ENCODE assay signal across 8 mouse cellular contexts in the genomic region with DNA sequence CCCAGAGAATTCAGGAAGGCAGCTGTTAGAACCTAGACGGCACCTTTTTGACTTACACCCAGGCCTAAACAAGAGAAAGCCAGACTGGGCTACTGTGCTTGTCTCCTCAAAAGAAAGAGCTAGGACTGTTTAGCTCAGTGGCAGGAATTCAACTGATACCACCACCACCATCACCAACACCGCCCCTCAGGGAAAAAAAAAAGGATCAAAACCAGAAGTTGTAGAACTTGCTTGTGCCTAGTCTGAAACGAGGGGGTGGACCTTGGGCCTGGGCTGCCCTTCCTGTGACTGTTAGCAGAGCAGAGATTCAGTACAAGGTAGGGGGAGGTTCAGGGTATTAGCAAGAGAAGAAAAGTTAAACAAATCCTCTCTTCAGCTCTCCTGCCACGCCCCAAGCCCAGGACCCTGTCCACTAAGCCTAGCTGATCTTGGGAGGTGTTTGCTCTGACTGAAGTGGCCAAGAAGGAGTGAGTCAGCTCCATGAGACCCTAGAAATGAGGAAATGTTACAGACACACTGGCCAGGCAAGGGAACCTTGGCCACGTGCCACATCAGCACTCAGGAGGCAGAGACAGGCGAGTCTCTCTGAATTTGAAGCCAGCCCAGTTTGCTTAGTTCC. TPM values are rescaled to one million over a fixed set of nuclear protein-coding genes. Genes with fewer than 3 reads are reported as not detected.
DNase-seq lines count a peak whose midpoint lies in the region; ATAC-seq and TF ChIP-seq lines count a peak whose summit lies in the region.

No protein-coding gene starts in this region.

- H3K4me1 ChIP-seq in bone marrow macrophage, adult 2 months (ENCODE audit: control insufficient read depth, insufficient read depth, low read length): peaks cover 30% of the 10 kb centered on the region
- H3K4me1 ChIP-seq in heart, embryonic 15.5 days (replicated peaks): peaks cover 6% of the 10 kb centered on the region
- peaks cover 7% of the 10 kb centered on the region for H3K4me1 ChIP-seq in limb, embryonic 12.5 days (replicated peaks)
- H3K4me1 ChIP-seq in midbrain, embryonic 14.5 days (ENCODE audit: control insufficient read depth, insufficient read depth, low read length): peaks cover 9% of the 10 kb centered on the region; the same call in 1 of the 2 replicates

- no peak for TF ChIP-seq CTCF in left cerebral cortex, adult 2 months (IDR thresholded peaks at IDR 0.05)
- TF ChIP-seq CTCF in bone marrow macrophage, adult 2 months (IDR thresholded peaks at IDR 0.05; ENCODE audit: low read depth, low read length): no peak

- intact Hi-C loops in left cerebral cortex, adult 2 months (cut with DNase I): no loop called here
- intact Hi-C loops in left cerebral cortex, postnatal 14 days (cut with DNase I): no loop called here

- H3K27me3 ChIP-seq in heart, embryonic 15.5 days: no peaks in the 10 kb centered on the region
- H3K27me3 ChIP-seq in limb, embryonic 12.5 days: no peaks in the 10 kb centered on the region
- no peaks in the 10 kb centered on the region for H3K27me3 ChIP-seq in midbrain, embryonic 14.5 days (ENCODE audit: control insufficient read depth, insufficient read depth, low read length)

- peak overlapping the region; percentile 78 for H3K9ac ChIP-seq in heart, embryonic 15.5 days
- H3K9ac ChIP-seq in limb, embryonic 12.5 days (replicated peaks): peak overlapping the region; percentile 78
- peak overlapping the region; percentile 84 for H3K9ac ChIP-seq in midbrain, embryonic 14.5 days (replicated peaks; ENCODE audit: low read length)

- H3K9me3 ChIP-seq in heart, embryonic 15.5 days (replicated peaks): no peaks in the 10 kb centered on the region
- no peaks in the 10 kb centered on the region for H3K9me3 ChIP-seq in limb, embryonic 12.5 days
- H3K9me3 ChIP-seq in midbrain, embryonic 14.5 days (ENCODE audit: control insufficient read depth, low read length): no peaks in the 10 kb centered on the region

- ATAC-seq in heart, embryonic 15.5 days (replicated peaks; ENCODE audit: insufficient number of reproducible peaks, insufficient read depth, low FRiP score, low read depth): no peak
- no peak for ATAC-seq in limb, embryonic 12.5 days (ENCODE audit: insufficient number of reproducible peaks, insufficient read depth, low FRiP score, low TSS enrichment, low read depth)
- ATAC-seq in midbrain, embryonic 14.5 days (ENCODE audit: low FRiP score, low TSS enrichment): no peak

- peaks cover 13% of the 10 kb centered on the region for H3K36me3 ChIP-seq in heart, embryonic 15.5 days
- peaks cover 23% of the 10 kb centered on the region for H3K36me3 ChIP-seq in limb, embryonic 12.5 days
- peaks cover 18% of the 10 kb centered on the region for H3K36me3 ChIP-seq in midbrain, embryonic 14.5 days (ENCODE audit: control insufficient read depth, insufficient read depth, low read length)

- H3K4me3 ChIP-seq in left cerebral cortex, adult 2 months: peak overlapping the region; percentile 65
- peak overlapping the region; percentile 94 for H3K4me3 ChIP-seq in bone marrow macrophage, adult 2 months (ENCODE audit: insufficient read depth, low read length)
- H3K4me3 ChIP-seq in heart, embryonic 15.5 days: peak overlapping the region; percentile 78
- H3K4me3 ChIP-seq in limb, embryonic 12.5 days (replicated peaks): peak overlapping the region; percentile 84
- H3K4me3 ChIP-seq in midbrain, embryonic 14.5 days (replicated peaks; ENCODE audit: low read depth, low read length): peak overlapping the region; percentile 81

- DNase-seq in left cerebral cortex, adult 2 months (ENCODE audit: extremely low spot score in 1 of 2, low spot score in 2 of 2): no peak
- DNase-seq in left cerebral cortex, postnatal 14 days (ENCODE audit: low spot score in 2 of 2): no peak
- DNase-seq in midbrain, embryonic 14.5 days: no peak
- no peak for DNase-seq in testis, postnatal 14 days (ENCODE audit: low spot score)
- DNase-seq in c-Kit-positive CD71-positive TER-119-positive erythroid progenitor cells, embryonic 14.5 days (ENCODE audit: low spot score): no peak

- peak overlapping the region; percentile 87 for H3K4me2 ChIP-seq in heart, embryonic 15.5 days
- peak overlapping the region; percentile 67 for H3K4me2 ChIP-seq in limb, embryonic 12.5 days
- peak overlapping the region; percentile 77 for H3K4me2 ChIP-seq in midbrain, embryonic 14.5 days (ENCODE audit: low read length)

- WGBS in heart, embryonic 15.5 days: 41% methylated on average over 6 of the region's 6 CpGs
- 47% methylated on average over 6 of the region's 6 CpGs for WGBS in limb, embryonic 12.5 days
- 49% methylated on average over 6 of the region's 6 CpGs for WGBS in midbrain, embryonic 14.5 days

- H3K27ac ChIP-seq in left cerebral cortex, adult 2 months: peak overlapping the region; percentile 96
- peak overlapping the region; percentile 96 for H3K27ac ChIP-seq in bone marrow macrophage, adult 2 months (ENCODE audit: insufficient read depth, low read depth, low read length)
- H3K27ac ChIP-seq in heart, embryonic 15.5 days: peak overlapping the region; percentile 71
- peak overlapping the region; percentile 80 for H3K27ac ChIP-seq in limb, embryonic 12.5 days
- peak overlapping the region; percentile 72 for H3K27ac ChIP-seq in midbrain, embryonic 14.5 days (replicated peaks; ENCODE audit: low read depth, low read length)

- no peak for TF ChIP-seq POLR2A in bone marrow macrophage, adult 2 months (IDR thresholded peaks at IDR 0.05; ENCODE audit: borderline replicate concordance, low read depth, low read length)

RNA-seq across cellular contexts. Expression of a gene that starts 0.8 kb away (rescaled TPM):
- 10 to 100 TPM; 41.0 to 41.7 TPM for total RNA-seq in left cerebral cortex, adult 2 months (2021)
- total RNA-seq in left cerebral cortex, postnatal 14 days (2021): 10 to 100 TPM; 35.9 to 39.2 TPM
- polyA plus RNA-seq in bone marrow macrophage, adult 2 months (2012; ENCODE audit: insufficient read depth, insufficient read length, missing spikeins): 742 and 743 TPM in 2 replicates
- 114 and 160 TPM in 2 replicates for polyA plus RNA-seq in heart, embryonic 15.5 days (2015; fragmentation: Nextera tagmentation; extraction: Ambion mirVana)
- 192 and 204 TPM in 2 replicates for polyA plus RNA-seq in limb, embryonic 12.5 days (2016; fragmentation: Nextera tagmentation; extraction: Ambion mirVana)
- polyA plus RNA-seq in midbrain, embryonic 14.5 days (2014; fragmentation: Nextera tagmentation; extraction: Ambion mirVana): 100 and 102 TPM in 2 replicates

RNA-seq across cellular contexts. Expression of a gene that starts 13.4 kb away (rescaled TPM):
- 100 to 1,000 TPM; 339 to 348 TPM for total RNA-seq in left cerebral cortex, adult 2 months (2021)
- 100 to 1,000 TPM; 355 to 365 TPM for total RNA-seq in left cerebral cortex, postnatal 14 days (2021)
- polyA plus RNA-seq in bone marrow macrophage, adult 2 months (2012; ENCODE audit: insufficient read depth, insufficient read length, missing spikeins): 138 and 145 TPM in 2 replicates
- 202 and 247 TPM in 2 replicates for polyA plus RNA-seq in heart, embryonic 15.5 days (2015; fragmentation: Nextera tagmentation; extraction: Ambion mirVana)
- polyA plus RNA-seq in limb, embryonic 12.5 days (2016; fragmentation: Nextera tagmentation; extraction: Ambion mirVana): 330 and 340 TPM in 2 replicates
- polyA plus RNA-seq in midbrain, embryonic 14.5 days (2014; fragmentation: Nextera tagmentation; extraction: Ambion mirVana): 305 and 353 TPM in 2 replicates

RNA-seq across cellular contexts. Expression of a gene that starts 38.5 kb away (rescaled TPM):
- total RNA-seq in left cerebral cortex, adult 2 months (2021): 100 to 1,000 TPM; 114 to 118 TPM
- total RNA-seq in left cerebral cortex, postnatal 14 days (2021): 10 to 100 TPM; 92.2 to 92.3 TPM
- 112 and 121 TPM in 2 replicates for polyA plus RNA-seq in bone marrow macrophage, adult 2 months (2012; ENCODE audit: insufficient read depth, insufficient read length, missing spikeins)
- 4.6 and 8.7 TPM in 2 replicates for polyA plus RNA-seq in heart, embryonic 15.5 days (2015; fragmentation: Nextera tagmentation; extraction: Ambion mirVana)
- polyA plus RNA-seq in limb, embryonic 12.5 days (2016; fragmentation: Nextera tagmentation; extraction: Ambion mirVana): 10.4 and 10.6 TPM in 2 replicates
- polyA plus RNA-seq in midbrain, embryonic 14.5 days (2014; fragmentation: Nextera tagmentation; extraction: Ambion mirVana): 22.6 and 23.7 TPM in 2 replicates
